Mouse (Mus musculus) thymus, adult 2 months (tissue): Measurements from ENCODE around the gene Palm. TPM values are rescaled to one million over a fixed set of nuclear protein-coding genes. Genes with fewer than 3 reads are reported as not detected.

Experiments used
- DNase-seq: peaks from one replicate; pipeline ENCODE4 v3.0.0; 2021
- H3K27ac ChIP-seq: fragments of 200-500 bp; 2 replicates; pipeline ENCODE4 v1.5.1; 2012; ENCODE audit warnings: low read length, control low read depth; ENCODE audit not compliant: control insufficient read depth, insufficient read depth
- H3K27me3 ChIP-seq: fragments of 200-500 bp; 2 replicates; pipeline ENCODE4 v1.6.1; 2012; ENCODE audit warnings: mild to moderate bottlenecking, low read length, moderate library complexity, mixed read lengths; ENCODE audit not compliant: control insufficient read depth, insufficient read depth
- H3K36me3 ChIP-seq: fragments of 200-500 bp; 2 replicates; pipeline ENCODE4 v1.6.1; 2012; ENCODE audit warnings: mild to moderate bottlenecking, low read length, moderate library complexity; ENCODE audit not compliant: control insufficient read depth, insufficient read depth
- H3K4me1 ChIP-seq: fragments of 200-500 bp; replicated peaks from 2 replicates; pipeline ENCODE4 v1.6.1; 2012; ENCODE audit warnings: low read length; ENCODE audit not compliant: control insufficient read depth, insufficient read depth
- H3K4me3 ChIP-seq: fragments of 200-500 bp; 2 replicates; pipeline ENCODE4 v1.5.1; 2012; ENCODE audit warnings: mild to moderate bottlenecking, low read length, control low read depth, moderate library complexity; ENCODE audit not compliant: control insufficient read depth, insufficient read depth
- CTCF ChIP-seq: fragments of 200-500 bp; IDR thresholded peaks from 2 replicates; pipeline ENCODE4 v1.5.1; 2012; ENCODE audit warnings: mild to moderate bottlenecking, control low read depth, low read length, moderate library complexity, borderline replicate concordance; ENCODE audit not compliant: control insufficient read depth, poor library complexity, insufficient read depth; ENCODE audit errors: extremely low read depth
- POLR2A ChIP-seq: fragments of 200-500 bp; IDR thresholded peaks from 2 replicates; pipeline ENCODE4 v1.6.1; 2012; ENCODE audit warnings: mild to moderate bottlenecking, low read length, control low read depth, moderate library complexity; ENCODE audit not compliant: control insufficient read depth, poor library complexity, insufficient read depth; ENCODE audit errors: extremely low read depth
- WGBS: fragments of 180-500 bp; shearing (Covaris S2); methylation state at CpG from one replicate; pipeline ENCODE4 v1.1.7; 2018; 5-methylcytosine and 5-hydroxymethylcytosine counted together
- polyA plus RNA-seq: library from polyadenylated mRNA; depleted of rRNA; stranded (reverse); fragments of >200 nt; gene quantifications from 2 replicates; pipeline ENCODE4 v1.2.3, GENCODE M21; 2012

The Palm gene
- polyA plus RNA-seq, 1 experiment, result 63.7 TPM

DNA sequence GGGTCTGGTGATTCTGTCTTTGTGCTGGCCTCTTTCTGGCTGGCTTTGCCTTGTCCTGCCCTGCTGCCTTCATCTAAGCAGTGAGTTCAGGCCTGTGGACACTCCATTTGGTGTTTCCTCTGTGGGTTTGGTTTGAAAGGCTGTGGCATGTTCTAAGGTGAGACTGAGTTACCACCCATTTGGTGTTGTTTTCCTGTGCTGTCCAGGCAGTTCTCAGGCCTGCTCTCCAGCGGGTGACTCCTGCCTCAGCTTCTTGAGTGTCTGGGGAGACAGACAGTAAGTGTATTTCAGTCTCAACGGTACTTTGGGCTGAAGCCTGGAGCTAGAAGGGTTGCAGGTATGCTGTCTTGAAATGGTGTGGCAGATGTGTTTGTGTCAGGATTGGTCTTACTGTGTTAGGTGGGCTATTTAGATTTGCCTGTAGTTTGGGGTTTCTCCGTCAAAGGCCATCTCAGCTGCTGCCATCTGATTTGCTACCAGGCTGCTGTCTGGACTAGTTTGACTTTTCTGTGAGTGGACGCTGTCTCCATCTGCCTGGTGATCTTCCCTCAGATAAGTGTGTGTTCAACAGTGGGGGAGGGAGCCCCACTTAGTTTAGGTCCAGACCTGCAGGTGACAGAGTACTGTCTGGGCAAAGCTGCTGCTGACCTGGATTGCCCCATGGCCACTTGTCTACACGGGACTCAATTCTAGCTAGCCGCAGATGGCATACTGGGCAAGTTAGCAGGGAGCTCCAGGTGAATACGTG, 63.5 kb downstream of the Palm start:
- TF ChIP-seq POLR2A, result no peak
- no peak for TF ChIP-seq CTCF
- WGBS, result 13% methylated on average over 7 of the region's 7 CpGs
- Histone ChIP-seq H3K4me3 (peak overlapping the region; percentile 90), H3K27ac (peak overlapping the region; percentile 7; the same call in 1 of the 2 replicates), H3K4me1 (peaks cover 48% of the 10 kb centered on the region), H3K36me3 (peaks cover 44% of the 10 kb centered on the region), H3K27me3 (no peaks in the 10 kb centered on the region)
- DNase-seq, result no peak

DNA sequence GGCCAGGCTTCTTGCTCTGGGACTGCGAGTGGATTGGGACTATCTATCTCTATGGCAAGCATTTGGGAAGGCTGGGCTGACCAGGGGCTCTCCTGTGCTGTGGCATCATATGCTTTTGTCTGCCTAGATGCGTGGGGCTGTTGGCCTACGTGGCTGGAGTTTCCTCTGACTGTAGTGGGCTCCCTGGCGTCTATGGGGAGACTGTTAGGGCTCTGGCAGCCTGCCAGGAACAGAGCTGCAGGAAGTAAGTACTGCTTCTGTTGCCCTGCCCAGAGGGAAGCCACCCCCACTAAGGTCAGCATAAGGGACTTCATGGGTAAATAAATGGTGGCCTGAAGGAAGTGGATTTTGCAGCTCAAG, 64.1 kb downstream of the Palm start:
- H3K36me3 ChIP-seq, result peaks cover 50% of the 10 kb centered on the region
- WGBS, result 4% methylated on average over 4 of the region's 4 CpGs
- peaks cover 42% of the 10 kb centered on the region for H3K4me1 ChIP-seq
- peak overlapping the region; percentile 24 for H3K4me3 ChIP-seq
- no peaks in the 10 kb centered on the region for H3K27me3 ChIP-seq
- H3K27ac ChIP-seq, result peak overlapping the region; percentile 7; the same call in 1 of the 2 replicates
- TF ChIP-seq CTCF (no peak), POLR2A (no peak)
- DNase-seq, result peak; percentile 43

DNA sequence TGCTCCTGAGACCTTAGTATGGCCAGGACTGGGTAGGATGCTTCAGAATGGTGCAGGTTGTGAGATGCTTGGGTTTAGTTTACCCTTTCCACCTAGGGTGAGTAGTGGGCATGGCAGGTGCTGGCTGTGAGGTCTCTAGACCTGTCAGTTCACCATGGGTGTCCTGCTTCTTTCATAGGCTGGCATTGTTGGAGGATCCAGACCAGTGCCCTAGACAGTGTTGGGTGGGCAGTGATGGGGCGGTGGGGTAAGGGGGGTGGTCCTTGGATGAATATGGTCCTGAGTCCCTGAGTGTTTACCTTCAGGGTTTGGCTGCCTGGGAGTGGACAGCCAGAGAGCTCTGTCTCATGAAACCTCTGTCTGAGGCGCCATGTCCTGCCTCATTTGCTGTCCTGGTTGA, 64.5 kb downstream of the Palm start:
- Histone ChIP-seq H3K4me1 (peaks cover 38% of the 10 kb centered on the region), H3K27ac (no peak overlapping the region), H3K4me3 (no peak overlapping the region), H3K27me3 (no peaks in the 10 kb centered on the region), H3K36me3 (peaks cover 55% of the 10 kb centered on the region)
- WGBS, result 91% methylated on average over 2 of the region's 2 CpGs
- no peak for TF ChIP-seq POLR2A
- TF ChIP-seq CTCF, result no peak
- DNase-seq, result no peak

DNA sequence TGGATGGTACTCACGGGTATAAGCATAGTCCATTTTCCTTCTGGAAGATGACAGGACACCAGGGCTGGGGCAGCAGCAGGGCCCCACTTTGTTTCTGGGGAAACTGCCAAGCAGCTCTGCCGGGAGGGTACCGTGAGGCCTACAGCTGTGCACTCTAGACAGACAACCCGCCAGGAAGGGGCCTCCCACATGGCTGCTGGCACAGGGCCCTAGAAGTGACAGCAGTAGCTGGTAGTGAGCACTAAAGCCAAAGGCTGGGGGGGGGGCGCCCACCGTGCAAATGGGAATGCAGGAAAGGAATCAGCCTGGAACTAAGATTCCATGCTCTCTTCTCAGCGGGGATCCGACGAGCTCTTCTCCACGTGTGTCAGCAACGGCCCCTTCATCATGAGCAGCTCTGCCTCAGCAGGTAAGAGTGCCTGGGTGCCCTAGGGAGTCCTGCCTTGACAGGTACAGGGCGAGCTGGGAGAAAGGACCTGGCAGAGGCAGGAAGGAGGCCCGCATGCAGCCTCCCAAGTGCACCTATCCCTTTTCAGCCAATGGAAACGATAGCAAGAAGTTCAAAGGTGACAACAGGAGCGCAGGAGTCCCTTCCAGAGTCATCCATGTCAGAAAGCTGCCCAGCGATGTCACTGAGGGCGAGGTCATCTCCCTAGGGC, 65.2 kb downstream of the Palm start:
- Histone ChIP-seq H3K4me1 (peaks cover 31% of the 10 kb centered on the region), H3K36me3 (peaks cover 61% of the 10 kb centered on the region)

DNA sequence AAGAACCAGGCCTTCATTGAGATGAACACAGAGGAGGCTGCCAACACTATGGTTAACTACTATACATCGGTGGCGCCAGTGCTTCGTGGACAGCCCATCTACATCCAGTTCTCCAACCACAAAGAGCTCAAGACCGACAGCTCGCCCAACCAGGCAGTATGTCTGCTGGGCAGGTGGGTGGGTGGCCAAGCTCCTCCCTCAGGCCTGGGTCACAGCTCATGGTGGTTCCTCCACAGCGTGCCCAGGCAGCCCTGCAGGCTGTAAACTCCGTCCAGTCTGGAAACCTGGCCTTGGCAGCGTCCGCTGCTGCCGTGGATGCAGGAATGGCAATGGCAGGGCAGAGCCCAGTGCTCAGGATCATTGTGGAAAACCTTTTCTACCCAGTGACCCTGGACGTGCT, 65.7 kb downstream of the Palm start:
- Histone ChIP-seq H3K4me1 (peaks cover 31% of the 10 kb centered on the region), H3K27ac (no peak overlapping the region)
- TF ChIP-seq CTCF (no peak), POLR2A (no peak)

More for the DNA sequence above, 65.2 kb downstream of the Palm start:
- Histone ChIP-seq H3K27me3 (no peaks in the 10 kb centered on the region), H3K4me3 (no peak overlapping the region), H3K27ac (no peak overlapping the region)
- TF ChIP-seq POLR2A (no peak), CTCF (no peak)
- DNase-seq, result peak; percentile 17
- WGBS, result 65% methylated on average over 17 of the region's 17 CpGs

DNA sequence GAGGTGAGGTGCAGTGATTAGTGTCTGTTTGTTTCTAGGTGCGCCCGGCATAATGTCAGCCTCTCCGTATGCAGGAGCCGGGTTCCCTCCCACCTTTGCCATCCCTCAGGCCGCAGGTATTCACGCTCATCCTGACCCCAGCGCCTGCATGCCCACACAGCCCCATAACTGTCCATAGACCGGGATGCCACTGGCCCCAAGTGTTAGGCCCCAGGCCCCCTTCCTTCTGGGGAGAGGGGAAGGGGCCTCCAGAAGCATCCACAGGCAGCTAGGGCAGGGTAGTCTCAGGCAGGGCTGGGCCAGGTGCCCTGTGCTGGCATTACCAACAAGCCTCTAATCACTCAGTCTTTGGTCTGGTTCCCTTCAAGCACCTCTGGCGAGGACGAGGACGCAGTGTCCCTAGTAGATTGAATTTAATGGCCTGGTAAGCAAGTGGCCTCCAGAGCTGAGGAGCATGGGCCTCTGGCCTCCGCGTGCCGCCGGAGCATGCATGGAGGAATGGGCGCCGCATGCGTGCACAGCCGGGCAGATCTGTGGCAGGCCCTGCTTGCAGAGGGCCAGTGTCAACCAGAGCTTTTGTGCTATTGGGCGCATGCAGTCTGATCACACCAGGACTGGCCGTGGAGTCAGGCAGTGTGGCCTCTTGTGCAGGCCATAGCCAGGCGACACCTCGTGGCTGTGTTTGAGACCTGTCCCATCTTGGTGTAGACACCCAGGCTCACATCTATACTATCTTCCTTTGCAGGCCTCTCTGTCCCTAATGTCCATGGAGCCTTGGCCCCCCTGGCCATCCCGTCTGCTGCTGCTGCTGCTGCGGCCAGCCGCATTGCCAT, 66.9 kb downstream of the Palm start:
- no peak overlapping the region for H3K4me3 ChIP-seq
- H3K4me1 ChIP-seq, result peaks cover 31% of the 10 kb centered on the region
- WGBS, result 97% methylated on average over 26 of the region's 26 CpGs
- H3K27ac ChIP-seq, result no peak overlapping the region
- peaks cover 67% of the 10 kb centered on the region for H3K36me3 ChIP-seq
- DNase-seq, result no peak
- H3K27me3 ChIP-seq, result no peaks in the 10 kb centered on the region
- TF ChIP-seq POLR2A, result no peak
- no peak for TF ChIP-seq CTCF

More for the DNA sequence above, 65.7 kb downstream of the Palm start:
- 86% methylated on average over 11 of the region's 11 CpGs for WGBS
- Histone ChIP-seq H3K36me3 (peaks cover 65% of the 10 kb centered on the region), H3K27me3 (no peaks in the 10 kb centered on the region), H3K4me3 (no peak overlapping the region)
- DNase-seq, result no peak
